Comparison of ENCODE assay signal across 14 mouse cellular contexts in genomic region chrX:134647421-134647820, GRCm38 (mm10). TPM values are rescaled to one million over a fixed set of nuclear protein-coding genes. Genes with fewer than 3 reads are reported as not detected.
DNase-seq lines count a peak whose midpoint lies in the region; ATAC-seq lines count a peak whose summit lies in the region.
"Had no signal": no experiment of that assay in that cellular context is flagged by ENCODE, and none has a peak within 500 bp of the region (broad histone marks: within the 10 kb centered on the region; RNA-seq: fewer than 3 reads in every experiment).

No protein-coding gene starts in this region.

- H3K27ac ChIP-seq in heart, embryonic 13.5 days (replicated peaks): peak overlapping the region; percentile 62
- H3K27ac ChIP-seq in kidney, embryonic 14.5 days (ENCODE audit: low read depth, low read length): no peak overlapping the region
- H3K27ac ChIP-seq in midbrain, embryonic 13.5 days: no peak overlapping the region
- no peak overlapping the region for H3K27ac ChIP-seq in midbrain, embryonic 10.5 days (replicated peaks)
- H3K27ac ChIP-seq: embryonic facial prominence, embryonic 10.5 days; forebrain, embryonic 15.5 days; hindbrain, postnatal 0 days; neural tube, embryonic 12.5 days had no signal

- H3K4me1 ChIP-seq in heart, embryonic 13.5 days: no peaks in the 10 kb centered on the region
- H3K4me1 ChIP-seq in kidney, embryonic 14.5 days (ENCODE audit: control insufficient read depth, insufficient read depth, low read length): no peaks in the 10 kb centered on the region
- H3K4me1 ChIP-seq in midbrain, embryonic 13.5 days (replicated peaks): no peaks in the 10 kb centered on the region
- H3K4me1 ChIP-seq in midbrain, embryonic 10.5 days: no peaks in the 10 kb centered on the region
- H3K4me1 ChIP-seq: embryonic facial prominence, embryonic 10.5 days; forebrain, embryonic 15.5 days; neural tube, embryonic 12.5 days had no signal

- no peak overlapping the region for H3K9ac ChIP-seq in heart, embryonic 13.5 days
- H3K9ac ChIP-seq in kidney, embryonic 14.5 days (ENCODE audit: low read depth, low read length): no peak overlapping the region
- H3K9ac ChIP-seq in midbrain, embryonic 13.5 days (replicated peaks): no peak overlapping the region
- H3K9ac ChIP-seq: forebrain, embryonic 15.5 days; neural tube, embryonic 12.5 days had no signal

- H3K4me2 ChIP-seq in heart, embryonic 13.5 days: no peak overlapping the region
- H3K4me2 ChIP-seq in kidney, embryonic 14.5 days (replicated peaks; ENCODE audit: low read depth, low read length): no peak overlapping the region
- H3K4me2 ChIP-seq in midbrain, embryonic 13.5 days (replicated peaks): no peak overlapping the region
- H3K4me2 ChIP-seq: midbrain, embryonic 11.5 days; neural tube, embryonic 12.5 days had no signal

- H3K36me3 ChIP-seq in heart, embryonic 13.5 days: no peaks in the 10 kb centered on the region
- no peaks in the 10 kb centered on the region for H3K36me3 ChIP-seq in kidney, embryonic 14.5 days (ENCODE audit: control insufficient read depth, insufficient read depth, low read length)
- H3K36me3 ChIP-seq in midbrain, embryonic 13.5 days: no peaks in the 10 kb centered on the region
- no peaks in the 10 kb centered on the region for H3K36me3 ChIP-seq in midbrain, embryonic 10.5 days
- H3K36me3 ChIP-seq: embryonic facial prominence, embryonic 10.5 days; forebrain, embryonic 15.5 days; G1E; neural tube, embryonic 12.5 days had no signal

- no peaks in the 10 kb centered on the region for H3K9me3 ChIP-seq in heart, embryonic 13.5 days
- no peaks in the 10 kb centered on the region for H3K9me3 ChIP-seq in kidney, embryonic 14.5 days (ENCODE audit: control insufficient read depth, low read length)
- H3K9me3 ChIP-seq in midbrain, embryonic 13.5 days: no peaks in the 10 kb centered on the region
- no peaks in the 10 kb centered on the region for H3K9me3 ChIP-seq in midbrain, embryonic 10.5 days (replicated peaks)
- H3K9me3 ChIP-seq: embryonic facial prominence, embryonic 10.5 days; forebrain, embryonic 15.5 days; G1E; neural tube, embryonic 12.5 days had no signal

- H3K4me3 ChIP-seq in heart, embryonic 13.5 days: no peak overlapping the region
- H3K4me3 ChIP-seq in kidney, embryonic 14.5 days (ENCODE audit: low read length): no peak overlapping the region
- no peak overlapping the region for H3K4me3 ChIP-seq in midbrain, embryonic 13.5 days (replicated peaks)
- no peak overlapping the region for H3K4me3 ChIP-seq in midbrain, embryonic 10.5 days
- H3K4me3 ChIP-seq: embryonic facial prominence, embryonic 10.5 days; forebrain, embryonic 15.5 days; neural tube, embryonic 12.5 days had no signal

- ATAC-seq in heart, embryonic 13.5 days (ENCODE audit: extremely low read depth, insufficient number of reproducible peaks, low FRiP score, low TSS enrichment): no peak
- ATAC-seq in kidney, embryonic 14.5 days (ENCODE audit: low FRiP score, low TSS enrichment): 0 out of 2 replicates have a peak, but pooled peaks have one; percentile 9
- peak; percentile 55; the same call in 1 of the 2 replicates for ATAC-seq in midbrain, embryonic 13.5 days
- ATAC-seq in monocyte, adult 5-6 weeks (replicated peaks; ENCODE audit: insufficient number of reproducible peaks, low FRiP score, low TSS enrichment, poor library complexity, severe bottlenecking): no peak

- DNase-seq in heart, adult 18-20 months: no peak
- DNase-seq in kidney, adult 9 months: no peak
- DNase-seq in midbrain, embryonic 10.5 days (ENCODE audit: low spot score): no peak

- 54% methylated on average over 8 of the region's 8 CpGs for WGBS in heart, embryonic 13.5 days
- 71% methylated on average over 8 of the region's 8 CpGs for WGBS in kidney, embryonic 14.5 days
- 78% methylated on average over 8 of the region's 8 CpGs for WGBS in midbrain, embryonic 13.5 days
- 77% methylated on average over 8 of the region's 8 CpGs for WGBS in midbrain, embryonic 10.5 days

- H3K27me3 ChIP-seq in heart, embryonic 13.5 days (replicated peaks): no peaks in the 10 kb centered on the region
- H3K27me3 ChIP-seq in kidney, embryonic 14.5 days (ENCODE audit: control insufficient read depth, insufficient read depth, low read length): no peaks in the 10 kb centered on the region
- no peaks in the 10 kb centered on the region; the same call in 1 of the 2 replicates for H3K27me3 ChIP-seq in midbrain, embryonic 13.5 days
- H3K27me3 ChIP-seq in midbrain, embryonic 10.5 days (ENCODE audit: low read depth, poor library complexity, severe bottlenecking): peaks cover 8% of the 10 kb centered on the region
- H3K27me3 ChIP-seq: CH12.LX; forebrain, embryonic 15.5 days; neural tube, embryonic 12.5 days had no signal

RNA-seq across cellular contexts. Expression of gene Armcx4, which starts 38.9 kb away (rescaled TPM):
- polyA plus RNA-seq in heart, embryonic 13.5 days (2015; fragmentation: Nextera tagmentation; extraction: Ambion mirVana): 4.1 TPM in 2 replicates
- 1 to 10 TPM; 3.6 to 6.0 TPM for total RNA-seq in heart, adult 18-20 months (2021)
- polyA plus RNA-seq in kidney, embryonic 14.5 days (2014; fragmentation: Nextera tagmentation; extraction: Ambion mirVana): 5.3 and 5.5 TPM in 2 replicates
- polyA plus RNA-seq in midbrain, embryonic 13.5 days (2015; fragmentation: Nextera tagmentation; extraction: Ambion mirVana): 8.7 and 9.6 TPM in 2 replicates
- polyA plus RNA-seq in midbrain, embryonic 10.5 days (2016; fragmentation: Nextera tagmentation; extraction: Ambion mirVana): 5.9 and 6.6 TPM in 2 replicates
- total RNA-seq in monocyte, adult 5-6 weeks (2017): 0.32 to 1.6 TPM (median 0.38 TPM) in 3 replicates

RNA-seq across cellular contexts. Expression of gene Hnrnph2, which starts 46.4 kb away (rescaled TPM):
- polyA plus RNA-seq in heart, embryonic 13.5 days (2015; fragmentation: Nextera tagmentation; extraction: Ambion mirVana): 109 and 123 TPM in 2 replicates
- total RNA-seq in heart, adult 18-20 months (2021): 10 to 100 TPM; 61.2 to 69.5 TPM
- polyA plus RNA-seq in kidney, embryonic 14.5 days (2014; fragmentation: Nextera tagmentation; extraction: Ambion mirVana): 91.6 and 99.6 TPM in 2 replicates
- polyA plus RNA-seq in midbrain, embryonic 13.5 days (2015; fragmentation: Nextera tagmentation; extraction: Ambion mirVana): 184 and 186 TPM in 2 replicates
- 224 and 230 TPM in 2 replicates for polyA plus RNA-seq in midbrain, embryonic 10.5 days (2016; fragmentation: Nextera tagmentation; extraction: Ambion mirVana)
- 217 to 274 TPM (median 232 TPM) in 3 replicates for total RNA-seq in monocyte, adult 5-6 weeks (2017)

RNA-seq across cellular contexts. Expression of gene Gla, which starts 46.5 kb away (rescaled TPM):
- 3.2 and 3.7 TPM in 2 replicates for polyA plus RNA-seq in heart, embryonic 13.5 days (2015; fragmentation: Nextera tagmentation; extraction: Ambion mirVana)
- total RNA-seq in heart, adult 18-20 months (2021): 1 to 10 TPM; 1.6 to 2.0 TPM
- polyA plus RNA-seq in kidney, embryonic 14.5 days (2014; fragmentation: Nextera tagmentation; extraction: Ambion mirVana): 5.0 and 6.3 TPM in 2 replicates
- polyA plus RNA-seq in midbrain, embryonic 13.5 days (2015; fragmentation: Nextera tagmentation; extraction: Ambion mirVana): 4.1 and 4.7 TPM in 2 replicates
- polyA plus RNA-seq in midbrain, embryonic 10.5 days (2016; fragmentation: Nextera tagmentation; extraction: Ambion mirVana): 7.9 and 9.2 TPM in 2 replicates
- 10.8 to 17.9 TPM (median 14.2 TPM) in 3 replicates for total RNA-seq in monocyte, adult 5-6 weeks (2017)

Comparison
In these comparisons a context has a peak if more than half of its experiments do, and no peak if none do; other contexts are left out.
1. ATAC-seq: peak in kidney, embryonic 14.5 days (single experiment) and midbrain, embryonic 13.5 days (single experiment); none in heart, embryonic 13.5 days (single experiment) and monocyte, adult 5-6 weeks (single experiment).